Mouse (Mus musculus): Measurements from ENCODE around the gene Tex50.

DNA sequence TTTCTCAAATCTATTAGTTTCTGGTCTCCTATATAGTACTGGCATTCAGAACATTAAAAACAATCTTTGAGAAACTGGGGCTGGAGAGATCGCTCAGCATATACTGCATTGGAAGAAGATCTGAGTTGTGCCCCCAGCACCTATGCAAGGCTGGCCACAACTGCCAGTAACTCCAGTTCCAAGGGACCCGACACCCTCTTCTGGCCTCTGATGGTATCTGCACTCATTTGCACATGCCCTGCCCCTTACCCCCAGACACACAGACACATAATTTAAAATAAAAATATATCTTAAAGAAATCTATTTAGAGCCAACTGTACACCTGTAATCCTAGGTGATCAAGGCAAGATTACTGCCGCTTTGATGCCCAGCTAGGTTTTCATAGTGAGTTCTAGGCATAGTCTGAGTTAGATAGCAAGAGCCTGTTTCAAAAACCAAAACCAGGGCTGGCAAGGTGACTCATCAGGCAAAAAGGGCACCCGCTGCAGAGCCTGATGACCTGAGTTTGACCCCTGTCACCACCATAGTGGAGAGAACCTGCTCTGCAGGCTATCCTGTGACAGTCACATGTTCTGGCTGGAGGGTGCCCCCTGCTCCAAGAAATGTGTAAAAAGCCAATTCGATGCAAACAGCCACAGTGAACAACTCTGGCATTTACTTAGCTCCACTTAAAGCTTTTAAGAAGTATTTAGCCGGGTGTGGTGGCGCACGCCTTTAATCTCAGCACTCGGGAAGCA lies 18.9 kb downstream of the Tex50 start:
- TF ChIP-seq POLR2A (IDR thresholded peaks at IDR 0.05; ENCODE audit: control insufficient read depth in 1 of 2, insufficient read depth in 1 of 2, low read depth in 1 of 2, low read length in 2 of 2, poor library complexity in 1 of 2) (no peak), GABPA (IDR thresholded peaks at IDR 0.05; ENCODE audit: low read depth, low read length) (no peak), EP300 (IDR thresholded peaks at IDR 0.05; ENCODE audit: low read depth in 1 of 2, low read length in 2 of 2) (no peak), SIN3A (IDR thresholded peaks at IDR 0.05; ENCODE audit: low read length) (no peak), CTCF (IDR thresholded peaks at IDR 0.05 in 2 of 3, conservative IDR thresholded peaks at IDR 0.05 in 1 of 3; ENCODE audit: control insufficient read depth in 1 of 3, insufficient read depth in 1 of 3, low read depth in 2 of 3, low read length in 3 of 3, poor library complexity in 1 of 3, severe bottlenecking in 1 of 3) (no peak), MAZ (IDR thresholded peaks at IDR 0.05; ENCODE audit: low read depth, low read length) (no peak), NRF1 (IDR thresholded peaks at IDR 0.05; ENCODE audit: insufficient read depth, low read depth, low read length, poor library complexity, severe bottlenecking) (no peak), TAL1 (IDR thresholded peaks at IDR 0.05; ENCODE audit: low read length) (no peak), MXI1 (IDR thresholded peaks at IDR 0.05; ENCODE audit: low read depth, low read length) (no peak), POLR2AphosphoS2 (IDR thresholded peaks at IDR 0.05; ENCODE audit: low read length) (no peak), HCFC1 (IDR thresholded peaks at IDR 0.05; ENCODE audit: low read depth, low read length) (no peak), MYC (IDR thresholded peaks at IDR 0.05; ENCODE audit: low read depth, low read length) (no peak), RAD21 (IDR thresholded peaks at IDR 0.05; ENCODE audit: low read depth, low read length) (no peak), TCF12 (IDR thresholded peaks at IDR 0.05; ENCODE audit: low read depth, low read length) (no peak)
